Mouse (Mus musculus): ENCODE measurements around the gene Cdsn. TPM values are rescaled to one million over a fixed set of nuclear protein-coding genes. Genes with fewer than 3 reads are reported as not detected.

The Cdsn gene
- polyA plus RNA-seq, 1 experiment from 2014 or later: 0.59 TPM

DNA sequence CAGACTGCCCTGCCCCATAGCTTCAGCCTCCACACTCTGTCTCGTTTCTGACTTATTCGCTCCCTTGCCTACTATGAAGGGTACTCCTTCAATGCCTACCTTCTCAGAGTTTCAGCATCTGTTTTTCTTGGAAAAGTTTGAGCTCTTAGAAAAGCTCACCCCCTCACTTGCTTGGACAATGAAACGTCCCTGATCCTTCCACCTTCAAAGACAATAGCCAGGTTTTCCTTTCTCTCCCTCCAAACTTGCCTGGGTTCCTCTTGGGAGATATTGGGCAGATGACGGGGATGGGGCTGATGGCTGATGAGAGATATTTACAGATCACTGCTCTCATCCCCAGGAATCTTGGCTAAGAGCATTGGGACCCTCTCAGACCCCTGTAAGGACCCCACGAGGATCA lies 2.4 kb downstream of the Cdsn start:
- Histone ChIP-seq H3K4me1 (replicated peaks) (peaks cover 32% of the 10 kb centered on the region), H3K36me3 (no peaks in the 10 kb centered on the region), H3K27me3 (no peaks in the 10 kb centered on the region), H3K9me3 (replicated peaks) (no peaks in the 10 kb centered on the region), H3K4me3 (no peak overlapping the region), H3K9ac (no peak overlapping the region), H3K27ac (no peak overlapping the region), H3K4me2 (no peak overlapping the region)
- no peak for ATAC-seq (replicated peaks; ENCODE audit: insufficient number of reproducible peaks, insufficient read depth, low FRiP score, low read depth)
- 73% methylated on average over 5 of the region's 5 CpGs for WGBS

GRCm38 (mm10) chr17:35554761-35555397 lies 3.0 kb downstream of the Cdsn start:
- 84% methylated on average over 18 of the region's 18 CpGs for WGBS
- Histone ChIP-seq H3K4me1 (replicated peaks) (peaks cover 30% of the 10 kb centered on the region), H3K36me3 (no peaks in the 10 kb centered on the region), H3K27me3 (no peaks in the 10 kb centered on the region), H3K4me2 (no peak overlapping the region), H3K4me3 (no peak overlapping the region), H3K27ac (no peak overlapping the region), H3K9me3 (replicated peaks) (no peaks in the 10 kb centered on the region), H3K9ac (no peak overlapping the region)
- no peak for ATAC-seq (replicated peaks; ENCODE audit: insufficient number of reproducible peaks, insufficient read depth, low FRiP score, low read depth)

GRCm38 (mm10) chr17:35556186-35556765 lies 4.3 kb downstream of the Cdsn start:
- Histone ChIP-seq H3K4me1 (replicated peaks) (peaks cover 18% of the 10 kb centered on the region), H3K9ac (no peak overlapping the region), H3K36me3 (no peaks in the 10 kb centered on the region), H3K4me3 (no peak overlapping the region), H3K27me3 (no peaks in the 10 kb centered on the region), H3K9me3 (replicated peaks) (no peaks in the 10 kb centered on the region), H3K4me2 (no peak overlapping the region), H3K27ac (no peak overlapping the region)
- ATAC-seq (replicated peaks; ENCODE audit: insufficient number of reproducible peaks, insufficient read depth, low FRiP score, low read depth): no peak
- 82% methylated on average over 13 of the region's 13 CpGs for WGBS

DNA sequence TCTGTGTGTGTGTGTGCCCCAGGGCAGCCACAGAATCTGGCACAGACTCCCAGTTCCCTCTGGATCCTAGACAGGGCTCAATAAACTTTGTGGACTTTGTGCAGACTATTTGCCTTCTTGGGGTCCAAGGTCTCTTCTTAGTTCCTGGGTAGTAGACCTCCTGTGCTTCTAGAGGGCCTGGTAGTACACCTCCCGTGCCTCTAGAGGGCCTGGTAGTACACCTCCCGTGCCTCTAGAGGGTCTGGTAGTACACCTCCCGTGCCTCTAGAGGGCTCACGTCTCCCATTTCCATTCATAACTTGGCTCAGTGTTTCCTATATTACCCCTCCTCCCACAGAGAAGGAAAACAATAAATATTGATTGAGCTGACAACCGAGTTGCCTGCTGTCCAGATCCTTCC lies 4.9 kb downstream of the Cdsn start:
- no peaks in the 10 kb centered on the region for H3K36me3 ChIP-seq
- no peak overlapping the region for H3K27ac ChIP-seq
- no peak for ATAC-seq (replicated peaks; ENCODE audit: insufficient number of reproducible peaks, insufficient read depth, low FRiP score, low read depth)
- no peak overlapping the region for H3K4me3 ChIP-seq
- H3K4me1 ChIP-seq (replicated peaks): peaks cover 13% of the 10 kb centered on the region
- H3K9ac ChIP-seq: no peak overlapping the region
- H3K27me3 ChIP-seq: no peaks in the 10 kb centered on the region
- H3K9me3 ChIP-seq (replicated peaks): no peaks in the 10 kb centered on the region
- H3K4me2 ChIP-seq: no peak overlapping the region
- WGBS: 24% methylated on average over 5 of the region's 5 CpGs

- H3K4me2 ChIP-seq: no peak overlapping the region
- H3K27ac ChIP-seq: no peak overlapping the region
- H3K9me3 ChIP-seq (replicated peaks): no peaks in the 10 kb centered on the region
- no peak for ATAC-seq (replicated peaks; ENCODE audit: insufficient number of reproducible peaks, insufficient read depth, low FRiP score, low read depth)
- no peak overlapping the region for H3K9ac ChIP-seq
- H3K36me3 ChIP-seq: no peaks in the 10 kb centered on the region
- WGBS: 55% methylated on average over 9 of the region's 9 CpGs
- no peaks in the 10 kb centered on the region for H3K27me3 ChIP-seq
- peaks cover 8% of the 10 kb centered on the region for H3K4me1 ChIP-seq (replicated peaks)
- no peak overlapping the region for H3K4me3 ChIP-seq
Measured at GRCm38 (mm10) chr17:35557351-35557750, 5.4 kb downstream of the Cdsn start.

GRCm38 (mm10) chr17:35558216-35558615 lies 6.3 kb downstream of the Cdsn start:
- Histone ChIP-seq H3K27ac (no peak overlapping the region), H3K4me2 (no peak overlapping the region), H3K36me3 (no peaks in the 10 kb centered on the region), H3K9ac (no peak overlapping the region), H3K27me3 (no peaks in the 10 kb centered on the region), H3K4me3 (no peak overlapping the region), H3K9me3 (replicated peaks) (no peaks in the 10 kb centered on the region), H3K4me1 (replicated peaks) (0 out of 2 replicates have a peak, but pooled peaks cover 4% of the 10 kb centered on the region)
- ATAC-seq (replicated peaks; ENCODE audit: insufficient number of reproducible peaks, insufficient read depth, low FRiP score, low read depth): no peak
- 49% methylated on average over 8 of the region's 8 CpGs for WGBS

- no peak for ATAC-seq (replicated peaks; ENCODE audit: insufficient number of reproducible peaks, insufficient read depth, low FRiP score, low read depth)
- no peak within 1 kb of the TSS for H3K4me3 ChIP-seq
- 57% methylated on average over 3 of the region's 3 CpGs for WGBS
- H3K4me2 ChIP-seq: no peak within 1 kb of the TSS
- peaks cover 12% of the 10 kb centered on the region for H3K4me1 ChIP-seq (replicated peaks)
- H3K27ac ChIP-seq: no peak within 1 kb of the TSS
- H3K9ac ChIP-seq: no peak within 1 kb of the TSS
- no peaks in the 10 kb centered on the region for H3K36me3 ChIP-seq
- peaks cover 28% of the 10 kb centered on the region for H3K27me3 ChIP-seq
- H3K9me3 ChIP-seq (replicated peaks): no peaks in the 10 kb centered on the region
Measured at GRCm38 (mm10) chr17:35567150-35567549, 15.2 kb downstream of the Cdsn start, which contains the start of gene 2300002M23Rik. 2300002M23Rik (plus strand) TSS chr17:35567450.

DNA sequence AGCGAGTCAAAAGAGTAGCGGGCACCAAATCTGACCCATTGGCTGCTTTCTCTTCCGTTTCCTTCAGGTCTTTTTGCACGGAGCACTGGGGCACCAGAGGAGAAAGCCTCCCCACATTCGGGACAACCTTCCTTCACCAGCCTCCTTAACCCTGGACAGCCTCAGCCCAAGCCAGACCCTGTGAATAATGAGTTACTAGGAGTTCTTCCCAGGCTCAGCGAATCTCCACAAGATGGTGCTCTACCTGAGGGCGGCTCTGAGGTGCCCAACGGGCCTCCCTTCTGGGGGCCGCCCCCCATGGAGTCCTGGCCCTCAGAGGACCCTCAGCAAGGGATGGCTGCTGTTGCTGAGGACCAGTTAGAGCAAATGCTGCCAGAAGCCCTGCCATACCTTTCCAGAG lies 15.8 kb downstream of the Cdsn start:
- no peaks in the 10 kb centered on the region for H3K36me3 ChIP-seq
- no peaks in the 10 kb centered on the region for H3K9me3 ChIP-seq (replicated peaks)
- no peak overlapping the region for H3K4me2 ChIP-seq
- H3K27me3 ChIP-seq: peaks cover 28% of the 10 kb centered on the region
- peaks cover 12% of the 10 kb centered on the region for H3K4me1 ChIP-seq (replicated peaks)
- H3K9ac ChIP-seq: no peak overlapping the region
- 19% methylated on average over 9 of the region's 9 CpGs for WGBS
- H3K27ac ChIP-seq: no peak overlapping the region
- H3K4me3 ChIP-seq: no peak overlapping the region
- no peak for ATAC-seq (replicated peaks; ENCODE audit: insufficient number of reproducible peaks, insufficient read depth, low FRiP score, low read depth)

DNA sequence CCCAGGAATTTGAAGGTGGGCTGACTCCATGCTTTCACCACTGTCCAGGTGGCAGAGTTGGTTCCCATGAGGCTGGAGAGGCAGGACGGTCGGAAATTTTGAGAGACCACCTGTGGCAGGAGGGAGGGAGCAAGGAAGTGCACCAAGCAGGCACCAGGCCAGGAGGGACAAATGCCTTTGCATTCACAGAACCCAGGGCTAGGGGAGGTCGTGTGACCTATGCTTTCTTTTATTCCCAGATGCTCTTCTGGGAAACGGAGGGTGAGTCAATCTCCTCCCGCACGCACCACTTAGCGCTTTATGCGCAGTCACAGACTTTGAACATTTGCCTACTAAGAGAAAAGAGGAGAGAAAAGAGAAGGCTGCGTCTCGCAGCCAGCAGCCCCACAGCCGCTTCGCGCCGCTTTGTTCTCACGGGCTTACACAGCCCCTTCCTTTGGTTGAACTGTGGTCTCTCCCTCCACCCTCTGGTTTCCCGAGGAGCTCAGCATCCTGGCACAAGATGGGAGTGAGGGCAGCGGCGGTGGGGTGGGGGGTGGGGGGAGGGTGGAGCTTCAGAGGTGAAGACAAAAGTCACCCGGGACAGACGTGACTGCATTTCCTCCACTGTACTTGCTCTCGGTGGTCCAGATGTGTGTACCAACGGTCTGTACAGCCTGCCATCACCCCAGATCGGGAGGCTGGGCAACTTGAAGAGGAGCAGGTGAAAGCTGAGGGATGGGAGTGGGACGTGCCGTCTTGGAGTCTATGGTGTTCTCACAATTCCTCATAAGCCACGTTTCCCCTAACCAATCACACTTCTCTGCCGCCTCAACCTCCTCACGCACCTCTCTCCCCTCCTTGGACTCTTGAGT lies 17.4 kb downstream of the Cdsn start:
- Histone ChIP-seq H3K9ac (0 out of 2 replicates have a peak overlapping the region, but pooled peaks have one; percentile 22), H3K27ac (no peak overlapping the region), H3K36me3 (no peaks in the 10 kb centered on the region), H3K4me1 (replicated peaks) (peaks cover 12% of the 10 kb centered on the region), H3K4me3 (peak overlapping the region; percentile 29), H3K9me3 (replicated peaks) (no peaks in the 10 kb centered on the region), H3K27me3 (peaks cover 30% of the 10 kb centered on the region), H3K4me2 (peak overlapping the region; percentile 55)
- 2% methylated on average over 28 of the region's 28 CpGs for WGBS
- ATAC-seq (replicated peaks; ENCODE audit: insufficient number of reproducible peaks, insufficient read depth, low FRiP score, low read depth): 0 out of 2 replicates have a peak, but pooled peaks have one; percentile 43

- no peak overlapping the region for H3K4me3 ChIP-seq
- peaks cover 38% of the 10 kb centered on the region for H3K27me3 ChIP-seq
- no peak overlapping the region for H3K9ac ChIP-seq
- H3K27ac ChIP-seq: no peak overlapping the region
- WGBS: 82% methylated on average over 14 of the region's 14 CpGs
- no peaks in the 10 kb centered on the region for H3K9me3 ChIP-seq (replicated peaks)
- peaks cover 12% of the 10 kb centered on the region for H3K4me1 ChIP-seq (replicated peaks)
- no peak for ATAC-seq (replicated peaks; ENCODE audit: insufficient number of reproducible peaks, insufficient read depth, low FRiP score, low read depth)
- no peak overlapping the region for H3K4me2 ChIP-seq
- no peaks in the 10 kb centered on the region for H3K36me3 ChIP-seq
Measured at GRCm38 (mm10) chr17:35570836-35571235, 18.9 kb downstream of the Cdsn start.

DNA sequence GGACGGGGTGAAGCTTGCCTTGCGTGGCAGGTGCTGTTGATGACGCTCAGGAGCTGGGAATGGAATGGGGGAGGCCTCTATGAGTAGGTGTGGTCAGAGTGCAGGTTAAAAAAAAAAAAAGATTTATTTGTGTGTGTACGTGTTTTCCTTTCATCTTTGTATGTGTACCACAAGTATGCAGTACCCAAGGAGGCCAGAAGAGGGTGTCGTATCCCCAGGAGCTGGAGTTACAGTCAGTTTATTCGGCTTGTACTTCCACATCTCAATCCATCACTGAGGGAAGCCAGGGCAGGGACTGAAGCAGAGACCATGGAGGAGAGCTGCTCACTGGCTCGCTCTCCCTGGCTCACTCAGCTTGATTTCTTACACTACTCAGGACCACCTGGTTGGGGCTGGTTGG lies 19.5 kb downstream of the Cdsn start:
- H3K27me3 ChIP-seq: peaks cover 39% of the 10 kb centered on the region
- H3K4me1 ChIP-seq (replicated peaks): peaks cover 12% of the 10 kb centered on the region
- no peak overlapping the region for H3K27ac ChIP-seq
- H3K36me3 ChIP-seq: no peaks in the 10 kb centered on the region
- H3K4me2 ChIP-seq: no peak overlapping the region
- no peak overlapping the region for H3K9ac ChIP-seq
- no peak for ATAC-seq (replicated peaks; ENCODE audit: insufficient number of reproducible peaks, insufficient read depth, low FRiP score, low read depth)
- no peak overlapping the region for H3K4me3 ChIP-seq
- 92% methylated on average over 7 of the region's 7 CpGs for WGBS
- H3K9me3 ChIP-seq (replicated peaks): no peaks in the 10 kb centered on the region
